Mouse (Mus musculus) bone marrow macrophage, adult 2 months (primary cell): ENCODE measurements at regions not wholly inside any gene's neighbourhood (a gene's known extent, or its start where the extent isn't known, plus 50 kb on each side); places are given as distances from the start of the nearest gene placed in this dataset.

Experiments
- H3K27ac ChIP-seq: 2 replicates; pipeline ENCODE4 v1.5.1; 2012; ENCODE audit warnings: low read depth, low read length; ENCODE audit not compliant: insufficient read depth
- H3K4me1 ChIP-seq: 2 replicates; pipeline ENCODE4 v1.6.1; 2012; ENCODE audit warnings: low read length; ENCODE audit not compliant: control insufficient read depth, insufficient read depth
- H3K4me3 ChIP-seq: 2 replicates; pipeline ENCODE4 v1.5.1; 2012; ENCODE audit warnings: mild to moderate bottlenecking, low read length, moderate library complexity; ENCODE audit not compliant: insufficient read depth
- CTCF ChIP-seq: IDR thresholded peaks from 2 replicates; pipeline ENCODE4 v1.5.1; 2012; ENCODE audit warnings: low read depth, mild to moderate bottlenecking, low read length, moderate library complexity
- POLR2A ChIP-seq: IDR thresholded peaks from 2 replicates; pipeline ENCODE4 v1.6.1; 2012; ENCODE audit warnings: mild to moderate bottlenecking, low read depth, low read length, borderline replicate concordance

DNA sequence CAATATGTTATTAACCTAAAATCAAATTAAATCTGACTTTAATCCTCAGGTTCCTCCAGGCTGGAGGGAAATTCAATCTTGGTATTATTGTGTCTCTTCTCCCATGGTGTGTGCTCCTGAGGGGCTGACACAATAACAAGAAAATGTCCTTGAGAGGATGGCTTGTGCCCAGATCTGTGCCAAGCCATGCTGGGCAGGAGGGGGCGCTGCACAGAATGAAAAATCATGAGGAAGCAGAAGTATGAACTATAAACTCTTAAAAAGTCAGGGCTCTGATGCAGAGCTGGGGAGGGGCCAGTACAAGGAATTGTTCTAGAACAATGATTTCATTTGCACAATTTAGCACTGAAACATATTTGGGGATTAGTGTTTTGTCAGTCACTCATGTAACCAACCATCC lies 312.5 kb upstream of the Kdm8 start:
- Histone ChIP-seq H3K4me1 (no peaks in the 10 kb centered on the region), H3K4me3 (no peak overlapping the region), H3K27ac (no peak overlapping the region)
- TF ChIP-seq POLR2A (no peak), CTCF (no peak)

GRCm38 (mm10) chr7:125138607-125139006 lies 305.9 kb upstream of the Kdm8 start:
- TF ChIP-seq CTCF (no peak), POLR2A (no peak)
- Histone ChIP-seq H3K4me3 (no peak overlapping the region), H3K27ac (no peak overlapping the region), H3K4me1 (no peaks in the 10 kb centered on the region)

GRCm38 (mm10) chr7:125139196-125139595 lies 305.3 kb upstream of the Kdm8 start:
- Histone ChIP-seq H3K4me3 (no peak overlapping the region), H3K4me1 (no peaks in the 10 kb centered on the region), H3K27ac (no peak overlapping the region)
- TF ChIP-seq CTCF, result no peak
- no peak for TF ChIP-seq POLR2A

- TF ChIP-seq CTCF, result no peak
- no peak for TF ChIP-seq POLR2A
- H3K4me1 ChIP-seq, result no peaks in the 10 kb centered on the region
These were observed 303.6 kb upstream of the Kdm8 start for GRCm38 (mm10) chr7:125140854-125141253.

GRCm38 (mm10) chr7:125141864-125142263 lies 302.6 kb upstream of the Kdm8 start:
- Histone ChIP-seq H3K27ac (no peak overlapping the region), H3K4me3 (no peak overlapping the region), H3K4me1 (no peaks in the 10 kb centered on the region)
- TF ChIP-seq POLR2A (no peak), CTCF (no peak)

More at GRCm38 (mm10) chr7:125140854-125141253, 303.6 kb upstream of the Kdm8 start:
- Histone ChIP-seq H3K27ac (no peak overlapping the region), H3K4me3 (no peak overlapping the region)

GRCm38 (mm10) chr7:125146025-125146424 lies 298.5 kb upstream of the Kdm8 start:
- Histone ChIP-seq H3K27ac (no peak overlapping the region), H3K4me3 (no peak overlapping the region), H3K4me1 (no peaks in the 10 kb centered on the region)
- TF ChIP-seq POLR2A (no peak), CTCF (no peak)

GRCm38 (mm10) chr7:125149151-125149550 lies 295.3 kb upstream of the Kdm8 start:
- Histone ChIP-seq H3K4me3 (no peak overlapping the region), H3K27ac (no peak overlapping the region), H3K4me1 (no peaks in the 10 kb centered on the region)
- TF ChIP-seq CTCF (no peak), POLR2A (no peak)

DNA sequence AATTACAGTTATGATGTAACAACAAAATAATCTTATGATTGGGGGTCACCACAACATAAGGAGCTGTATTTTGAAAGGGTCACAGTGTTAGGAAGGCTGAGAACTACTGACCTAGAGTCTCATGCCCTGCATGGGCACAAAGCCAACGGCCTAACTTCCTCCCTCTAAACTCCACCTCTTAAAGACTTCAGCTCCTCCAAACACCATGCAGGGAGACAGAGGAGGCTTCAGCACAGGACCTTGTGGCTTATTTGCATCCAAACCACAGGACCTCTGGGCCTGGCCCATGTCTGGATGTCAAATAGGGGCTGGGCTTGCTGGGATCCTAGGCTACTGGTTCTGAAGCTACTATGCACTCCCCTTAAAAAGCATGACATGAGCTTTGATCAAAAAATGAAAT lies 294.7 kb upstream of the Kdm8 start:
- TF ChIP-seq POLR2A (no peak), CTCF (no peak)
- no peak overlapping the region for H3K27ac ChIP-seq
- H3K4me3 ChIP-seq, result no peak overlapping the region
- H3K4me1 ChIP-seq, result no peaks in the 10 kb centered on the region

GRCm38 (mm10) chr7:125152281-125152680 lies 292.2 kb upstream of the Kdm8 start:
- H3K27ac ChIP-seq, result no peak overlapping the region
- H3K4me3 ChIP-seq, result no peak overlapping the region
- TF ChIP-seq POLR2A (no peak), CTCF (no peak)
- no peaks in the 10 kb centered on the region for H3K4me1 ChIP-seq

- Histone ChIP-seq H3K4me1 (no peaks in the 10 kb centered on the region), H3K4me3 (no peak overlapping the region), H3K27ac (no peak overlapping the region)
- TF ChIP-seq POLR2A (no peak), CTCF (no peak)
These were observed 289.2 kb upstream of the Kdm8 start for GRCm38 (mm10) chr7:125155291-125155690.

- TF ChIP-seq POLR2A (no peak), CTCF (no peak)
- H3K4me3 ChIP-seq, result no peak overlapping the region
- no peak overlapping the region for H3K27ac ChIP-seq
- no peaks in the 10 kb centered on the region for H3K4me1 ChIP-seq
These were observed 277.6 kb upstream of the Kdm8 start for GRCm38 (mm10) chr7:125166881-125167351.
